Mouse (Mus musculus) CD4-positive, CD25-positive, alpha-beta regulatory T cell, adult 9 weeks (primary cell): ENCODE data around the gene Cdca4. TPM values are rescaled to one million over a fixed set of nuclear protein-coding genes. Genes with fewer than 3 reads are reported as not detected.

Experiments used
- polyA plus RNA-seq: library from polyadenylated mRNA; unstranded; fragments of 100-300 nt; shearing (Covaris generic); gene quantifications from one replicate; pipeline ENCODE4 v1.2.1, GENCODE M21; 2017

Cdca4 gene
- polyA plus RNA-seq, result 94.4 TPM

DNA sequence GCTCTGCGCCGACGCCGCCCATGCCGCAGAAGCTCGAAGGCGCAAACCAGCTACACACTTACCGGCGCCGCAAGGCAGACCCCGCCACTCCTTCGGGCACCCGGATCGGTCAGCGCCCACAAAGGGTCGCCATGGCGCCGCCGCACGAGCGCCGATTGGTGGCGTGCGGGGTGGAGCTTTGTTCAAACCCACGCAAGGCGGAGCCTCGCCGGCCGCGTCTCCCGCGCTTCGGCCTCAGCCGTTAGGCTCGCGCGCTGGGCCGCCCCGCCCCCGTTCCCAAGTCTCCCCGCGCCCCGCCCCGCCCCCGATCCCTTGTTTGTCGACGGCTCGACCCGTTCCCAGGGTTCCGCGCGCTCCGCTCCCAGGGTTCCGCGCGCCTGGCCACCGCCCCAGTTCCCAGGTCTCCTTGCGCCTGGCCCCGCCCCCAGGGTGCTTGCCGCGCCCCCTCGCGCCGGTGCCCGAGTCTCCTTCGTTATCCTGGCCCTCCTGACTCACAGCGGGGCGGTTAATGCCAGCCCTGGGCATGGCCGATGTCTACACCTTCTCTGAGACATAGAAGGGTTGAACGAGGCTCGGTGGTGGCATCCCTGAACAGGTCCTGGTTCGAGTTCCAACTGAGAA lies at the start of gene Cdca4:
Gene Cdca4 (minus strand): TSS at position 180 of the 621 bp plus-strand sequence.

DNA sequence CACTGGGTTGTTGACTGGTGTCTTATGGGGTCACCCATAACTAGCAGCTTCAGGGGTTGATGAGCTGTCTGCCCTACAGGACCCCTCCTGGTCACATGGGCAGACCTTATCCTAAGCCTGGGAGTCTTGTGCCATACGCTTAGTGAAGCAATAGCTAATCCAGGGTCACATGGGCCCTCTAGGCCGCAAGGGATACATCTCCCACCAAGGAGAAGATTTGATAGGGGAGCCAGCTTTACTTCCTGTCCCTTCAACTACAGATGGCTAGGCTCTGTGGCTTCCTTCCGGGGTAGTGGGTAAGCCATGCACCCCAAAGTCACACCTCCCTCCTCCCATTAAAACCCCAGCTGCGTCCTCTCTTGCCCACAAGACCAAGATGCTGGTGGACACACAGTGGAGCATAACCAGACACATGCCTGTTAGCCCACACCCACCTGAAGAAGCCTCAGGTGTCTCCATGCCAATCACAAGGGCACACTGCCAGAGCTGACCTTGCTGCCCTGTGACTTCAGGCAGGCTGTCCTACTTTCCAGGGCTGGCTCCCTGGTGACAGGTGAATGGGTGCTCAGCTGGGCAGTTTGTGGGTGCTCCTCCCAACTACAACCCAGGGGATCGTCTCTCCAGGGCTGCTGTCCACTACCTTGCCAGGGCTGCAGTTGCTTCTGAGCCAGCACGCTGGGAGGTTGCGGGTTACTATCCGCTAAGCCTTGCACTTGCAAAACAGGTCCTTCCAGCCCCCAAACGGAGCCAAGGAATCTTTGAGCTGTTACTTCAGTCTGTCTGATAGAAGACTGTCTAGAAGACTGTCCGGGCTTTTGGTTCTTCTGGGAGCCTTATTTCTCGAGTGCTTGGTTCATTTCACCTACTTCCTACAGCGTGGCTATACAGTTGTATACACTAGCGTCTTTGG lies 39.2 kb upstream of the Cdca4 start, which contains the start of gene Gpr132:
Gene Gpr132 (minus strand): TSS at position 51 of the 910 bp plus-strand sequence.

DNA sequence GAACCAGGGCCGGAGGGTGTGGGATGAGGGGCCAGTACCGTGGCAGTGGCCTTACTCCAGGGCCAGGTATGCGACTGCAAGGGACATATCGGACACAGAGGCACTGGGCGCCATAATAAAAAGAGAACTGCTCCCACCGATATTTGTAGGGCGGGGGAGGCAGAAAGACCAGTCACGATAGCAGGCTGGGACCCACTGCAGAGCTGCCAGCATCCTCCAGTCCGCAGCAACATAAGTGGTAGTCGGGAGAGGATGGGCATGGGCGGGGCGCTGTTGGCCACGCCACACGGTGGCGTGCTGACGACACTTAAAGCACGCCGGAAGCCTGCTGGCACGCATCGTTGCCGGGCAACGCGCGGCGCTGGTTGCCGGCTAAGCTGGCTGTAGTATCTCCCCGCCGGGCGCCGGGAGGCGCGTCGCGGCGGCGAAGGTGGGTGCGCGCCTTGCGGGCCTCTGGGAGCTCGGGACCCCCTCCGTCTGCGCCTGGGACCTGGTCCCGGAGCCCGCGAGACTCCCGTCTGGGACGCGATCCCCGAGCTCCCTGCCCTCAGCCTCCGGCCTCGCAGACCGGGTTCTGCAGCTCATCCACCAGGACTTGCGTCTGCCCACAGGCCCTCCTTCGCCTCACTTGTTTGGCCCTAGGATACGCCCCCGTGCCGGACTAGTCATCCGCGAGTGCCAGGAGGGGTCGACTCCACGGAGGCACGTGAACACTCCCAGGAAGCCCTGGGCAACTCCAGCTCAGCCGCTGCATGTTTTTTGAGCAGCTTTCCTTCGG lies 20.4 kb downstream of the Cdca4 start, which contains the start of gene Clba1:
Gene Clba1 (plus strand): TSS at position 351 of the 778 bp plus-strand sequence.

DNA sequence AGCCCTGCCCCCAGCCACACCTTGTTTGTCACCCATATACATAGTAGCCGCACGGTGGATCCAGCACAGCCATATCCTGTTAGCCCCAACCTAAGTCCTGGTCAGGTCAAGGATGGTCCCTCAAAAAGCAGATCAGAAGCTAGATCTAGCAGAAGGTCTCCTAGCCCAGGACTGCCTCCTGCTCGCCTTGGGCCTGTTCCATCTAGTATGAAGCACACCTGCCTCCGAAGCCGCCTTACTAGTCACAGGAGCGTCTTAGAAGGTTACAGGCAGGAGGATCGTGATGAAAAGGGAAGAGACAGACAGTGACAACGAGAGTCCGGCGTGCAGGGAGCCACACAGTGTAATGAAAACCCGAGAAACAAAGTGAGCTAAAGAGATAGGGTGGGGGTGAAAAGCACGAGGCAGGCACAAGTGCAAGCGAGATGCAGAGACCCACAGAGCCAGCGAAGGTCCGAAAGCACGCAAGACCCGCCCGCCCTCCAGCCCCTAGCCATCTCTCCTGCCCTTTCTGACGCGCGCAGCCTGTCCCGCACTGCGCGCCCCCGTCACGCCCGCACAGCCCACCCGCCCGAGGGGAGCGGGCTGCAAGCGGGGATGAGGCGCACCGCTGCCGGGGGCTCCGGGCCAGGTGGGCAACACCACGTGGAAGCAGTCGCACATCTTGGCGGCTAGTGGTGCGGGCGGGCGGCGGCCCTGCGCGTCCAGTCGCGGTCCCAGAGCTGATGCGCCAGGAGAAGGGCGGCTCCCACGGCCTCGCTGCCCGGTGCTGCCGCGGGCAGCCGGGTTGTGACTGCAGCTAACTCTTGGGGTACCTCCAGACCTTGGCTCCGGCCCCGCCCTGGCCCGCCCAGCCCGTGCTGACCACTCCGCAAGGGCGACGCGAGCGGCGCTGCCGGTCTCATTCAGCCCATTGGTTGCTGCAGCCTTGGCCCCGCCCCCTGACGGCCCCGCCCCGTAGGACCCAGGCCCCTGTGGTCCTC lies 27.1 kb downstream of the Cdca4 start, which contains the start of gene Ahnak2:
Gene Ahnak2 (minus strand): TSS at position 794 of the 983 bp plus-strand sequence.

Other genes with a start within 250 kb of the Cdca4 start
- gene Inf2, start 240.6 kb downstream of the Cdca4 start, polyA plus RNA-seq, result 14.0 TPM
- 2.9 TPM for gene Adssl1, start 209.4 kb downstream of the Cdca4 start, polyA plus RNA-seq
- gene Siva1, start 184.7 kb downstream of the Cdca4 start, polyA plus RNA-seq, result 43.4 TPM
- gene Akt1, start 154.5 kb downstream of the Cdca4 start, polyA plus RNA-seq, result 7.5 TPM
- 1.3 TPM for gene Zbtb42, start 150.6 kb downstream of the Cdca4 start, polyA plus RNA-seq
- 2.7 TPM for gene Cep170b, start 109.0 kb downstream of the Cdca4 start, polyA plus RNA-seq
- 2.5 TPM for gene Pld4, start 68.8 kb downstream of the Cdca4 start, polyA plus RNA-seq
- gene Ahnak2, start 26.8 kb downstream of the Cdca4 start, polyA plus RNA-seq, result not detected
- not detected for gene Clba1, start 20.5 kb downstream of the Cdca4 start, polyA plus RNA-seq
- 45.1 TPM for gene Gpr132, start 38.8 kb upstream of the Cdca4 start, polyA plus RNA-seq
- 3.5 TPM for gene Jag2, start 100.4 kb upstream of the Cdca4 start, polyA plus RNA-seq
- gene Nudt14, start 112.7 kb upstream of the Cdca4 start, polyA plus RNA-seq, result 66.8 TPM
- gene Btbd6, start 147.1 kb upstream of the Cdca4 start, polyA plus RNA-seq, result 4.8 TPM
- 18.8 TPM for gene Brf1, start 171.3 kb upstream of the Cdca4 start, polyA plus RNA-seq
- gene Pacs2, start 185.1 kb upstream of the Cdca4 start, polyA plus RNA-seq, result 5.2 TPM
- 0.36 TPM for gene Tex22, start 245.1 kb upstream of the Cdca4 start, polyA plus RNA-seq